Mouse (Mus musculus): ENCODE data around the gene Rasgrp3. TPM values are rescaled to one million over a fixed set of nuclear protein-coding genes. Genes with fewer than 3 reads are reported as not detected.
A peak's percentile ranks its signal among the peaks of the same experiment; 100 is the strongest.

Gene Rasgrp3
- polyA plus RNA-seq, 1 experiment from 2014 or later = 5.3 TPM

DNA sequence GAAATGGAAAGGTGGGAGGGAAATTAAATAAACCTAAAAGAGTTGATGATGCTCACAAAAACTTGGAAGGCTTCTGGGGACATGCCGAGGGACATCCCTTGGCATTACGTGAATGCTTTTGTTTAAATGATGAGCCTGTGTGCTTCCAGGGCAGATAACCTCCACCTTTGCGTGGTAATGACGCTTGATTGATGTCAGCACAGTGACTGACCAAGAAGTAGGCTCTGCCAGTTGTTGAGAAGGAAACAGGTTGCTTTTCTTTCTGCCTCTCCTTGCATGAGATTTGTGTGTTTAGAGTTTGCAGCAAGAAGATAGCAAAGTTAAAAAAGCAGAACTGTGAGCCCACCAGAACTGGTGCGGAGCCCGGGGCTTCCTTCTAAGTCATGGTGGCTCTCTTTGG, 1.1 kb downstream of the Rasgrp3 start:
- no peaks in the 10 kb centered on the region for H3K9me3 ChIP-seq (replicated peaks; ENCODE audit: control insufficient read depth, low read length)
- no peaks in the 10 kb centered on the region for H3K27me3 ChIP-seq (replicated peaks; ENCODE audit: control insufficient read depth, insufficient read depth, low read length)
- DNase-seq (ENCODE audit: low spot score) (no peak), ATAC-seq (no peak)
- no peak overlapping the region for H3K9ac ChIP-seq (ENCODE audit: low read length)
- H3K27ac ChIP-seq (ENCODE audit: low read depth, low read length) = no peak overlapping the region
- no peak overlapping the region for H3K4me3 ChIP-seq (ENCODE audit: low read depth, low read length)
- H3K4me1 ChIP-seq (ENCODE audit: control insufficient read depth, insufficient read depth, low read length) = no peaks in the 10 kb centered on the region
- WGBS = 91% methylated on average over 6 of the region's 6 CpGs
- H3K36me3 ChIP-seq (ENCODE audit: control insufficient read depth, insufficient read depth, low read length) = no peaks in the 10 kb centered on the region
- no peak overlapping the region for H3K4me2 ChIP-seq (ENCODE audit: low read length)

DNA sequence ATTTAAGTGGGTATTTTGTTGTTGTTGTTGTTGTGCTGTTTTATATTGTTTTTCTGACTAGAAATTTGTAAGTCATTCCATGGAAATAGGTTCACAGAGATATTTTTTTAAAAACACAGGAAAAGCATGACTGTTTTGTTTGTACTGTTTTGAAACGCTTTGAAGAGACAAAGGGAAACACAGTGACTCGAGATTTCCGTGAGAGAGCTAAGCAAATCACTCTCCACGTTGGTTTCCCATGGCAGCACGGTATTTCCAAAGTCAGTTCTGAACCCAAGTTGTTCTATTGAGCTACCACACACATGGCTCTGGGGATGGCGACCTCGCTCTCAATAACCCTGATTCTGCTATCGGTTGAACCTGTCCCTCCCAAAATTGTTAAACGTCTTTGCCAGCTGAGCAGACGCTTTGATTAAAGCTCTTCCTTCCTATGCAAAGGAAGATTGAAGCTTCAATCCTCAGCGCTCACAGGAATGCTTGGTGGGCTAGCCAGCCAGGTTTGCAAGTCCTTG, 1.6 kb downstream of the Rasgrp3 start:
- Histone ChIP-seq H3K9me3 (replicated peaks; ENCODE audit: control insufficient read depth, low read length) (no peaks in the 10 kb centered on the region), H3K4me2 (ENCODE audit: low read length) (no peak overlapping the region), H3K27ac (ENCODE audit: low read depth, low read length) (no peak overlapping the region), H3K4me1 (ENCODE audit: control insufficient read depth, insufficient read depth, low read length) (no peaks in the 10 kb centered on the region), H3K4me3 (ENCODE audit: low read depth, low read length) (no peak overlapping the region), H3K27me3 (replicated peaks; ENCODE audit: control insufficient read depth, insufficient read depth, low read length) (no peaks in the 10 kb centered on the region), H3K9ac (ENCODE audit: low read length) (no peak overlapping the region), H3K36me3 (ENCODE audit: control insufficient read depth, insufficient read depth, low read length) (no peaks in the 10 kb centered on the region)
- DNase-seq (ENCODE audit: low spot score) = no peak
- WGBS = 79% methylated on average over 11 of the region's 11 CpGs
- ATAC-seq = no peak

DNA sequence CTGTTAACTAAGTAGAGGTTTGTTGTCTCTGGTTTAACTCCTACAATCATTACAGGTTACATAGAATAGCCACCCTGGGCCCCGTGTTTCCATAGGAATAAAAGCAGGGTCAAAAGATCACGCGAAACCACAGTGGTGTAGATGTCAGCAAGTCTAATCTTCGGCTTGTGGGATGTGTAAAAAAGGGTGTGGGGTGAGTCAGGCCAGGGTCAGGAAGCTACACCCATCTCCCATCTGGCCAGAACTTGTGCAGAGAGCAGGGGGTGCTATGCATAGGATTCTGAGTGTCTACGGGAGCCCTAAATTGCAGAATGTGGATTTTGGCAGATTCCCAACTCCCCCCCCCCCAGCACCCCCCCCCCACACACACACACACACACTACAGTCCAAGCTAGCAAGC, 2.5 kb downstream of the Rasgrp3 start:
- ATAC-seq = no peak
- H3K27ac ChIP-seq (ENCODE audit: low read depth, low read length) = no peak overlapping the region
- H3K27me3 ChIP-seq (replicated peaks; ENCODE audit: control insufficient read depth, insufficient read depth, low read length) = no peaks in the 10 kb centered on the region
- H3K4me3 ChIP-seq (ENCODE audit: low read depth, low read length) = no peak overlapping the region
- 82% methylated on average over 5 of the region's 5 CpGs for WGBS
- no peaks in the 10 kb centered on the region for H3K36me3 ChIP-seq (ENCODE audit: control insufficient read depth, insufficient read depth, low read length)
- no peaks in the 10 kb centered on the region for H3K9me3 ChIP-seq (replicated peaks; ENCODE audit: control insufficient read depth, low read length)
- no peak overlapping the region for H3K9ac ChIP-seq (ENCODE audit: low read length)
- no peak for DNase-seq (ENCODE audit: low spot score)
- no peaks in the 10 kb centered on the region for H3K4me1 ChIP-seq (ENCODE audit: control insufficient read depth, insufficient read depth, low read length)
- no peak overlapping the region for H3K4me2 ChIP-seq (ENCODE audit: low read length)

DNA sequence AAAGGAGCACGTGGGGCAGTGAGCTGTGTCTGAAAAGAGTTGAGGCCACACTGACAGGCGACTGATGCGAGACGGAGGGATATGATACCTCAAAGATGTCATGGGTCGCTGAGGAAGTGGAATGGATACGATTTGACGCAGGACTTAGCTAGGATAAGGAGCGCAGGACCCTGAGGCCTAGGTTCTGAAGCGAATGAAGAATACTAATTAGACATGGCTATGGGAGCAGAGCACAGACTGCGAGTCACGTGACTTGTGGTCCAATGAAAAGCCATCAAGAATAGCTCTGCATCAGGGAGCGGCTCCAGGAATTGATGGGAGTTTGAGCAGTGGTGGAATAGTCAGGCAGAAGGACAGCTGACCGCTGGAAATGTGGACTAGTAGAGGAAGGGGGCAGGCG, 3.4 kb downstream of the Rasgrp3 start:
- ATAC-seq = no peak
- H3K4me1 ChIP-seq (ENCODE audit: control insufficient read depth, insufficient read depth, low read length) = no peaks in the 10 kb centered on the region
- no peaks in the 10 kb centered on the region for H3K27me3 ChIP-seq (replicated peaks; ENCODE audit: control insufficient read depth, insufficient read depth, low read length)
- no peaks in the 10 kb centered on the region for H3K9me3 ChIP-seq (replicated peaks; ENCODE audit: control insufficient read depth, low read length)
- WGBS = 82% methylated on average over 14 of the region's 14 CpGs
- H3K36me3 ChIP-seq (ENCODE audit: control insufficient read depth, insufficient read depth, low read length) = no peaks in the 10 kb centered on the region
- no peak overlapping the region for H3K4me3 ChIP-seq (ENCODE audit: low read depth, low read length)
- no peak for DNase-seq (ENCODE audit: low spot score)
- no peak overlapping the region for H3K27ac ChIP-seq (ENCODE audit: low read depth, low read length)
- no peak overlapping the region for H3K4me2 ChIP-seq (ENCODE audit: low read length)
- H3K9ac ChIP-seq (ENCODE audit: low read length) = no peak overlapping the region

DNA sequence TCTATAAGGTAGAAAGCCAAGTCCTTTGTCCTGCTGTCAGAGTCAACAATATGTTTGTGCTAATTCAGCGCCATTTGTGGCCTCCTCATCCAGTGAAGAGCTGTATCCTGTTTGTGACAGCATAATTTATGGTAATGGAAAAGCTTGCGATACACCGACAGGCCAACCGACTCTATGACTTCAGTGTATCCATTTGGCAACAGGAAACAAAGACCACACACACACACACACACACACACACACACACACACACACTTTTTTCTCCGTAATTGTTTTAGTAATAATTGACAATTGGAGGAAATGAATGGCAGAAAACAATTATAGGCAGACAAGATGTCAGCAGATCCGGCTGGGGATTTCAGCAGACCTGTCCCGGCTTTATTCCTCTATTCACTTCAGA, 4.9 kb downstream of the Rasgrp3 start:
- Histone ChIP-seq H3K9me3 (replicated peaks; ENCODE audit: control insufficient read depth, low read length) (no peaks in the 10 kb centered on the region), H3K9ac (ENCODE audit: low read length) (no peak overlapping the region), H3K27ac (ENCODE audit: low read depth, low read length) (no peak overlapping the region), H3K4me1 (ENCODE audit: control insufficient read depth, insufficient read depth, low read length) (no peaks in the 10 kb centered on the region), H3K27me3 (replicated peaks; ENCODE audit: control insufficient read depth, insufficient read depth, low read length) (no peaks in the 10 kb centered on the region), H3K4me2 (ENCODE audit: low read length) (no peak overlapping the region), H3K36me3 (ENCODE audit: control insufficient read depth, insufficient read depth, low read length) (no peaks in the 10 kb centered on the region), H3K4me3 (ENCODE audit: low read depth, low read length) (no peak overlapping the region)
- WGBS = 64% methylated on average over 7 of the region's 7 CpGs
- ATAC-seq (peak; percentile 59; the same call in 1 of the 2 replicates), DNase-seq (ENCODE audit: low spot score) (peak; percentile 17)

DNA sequence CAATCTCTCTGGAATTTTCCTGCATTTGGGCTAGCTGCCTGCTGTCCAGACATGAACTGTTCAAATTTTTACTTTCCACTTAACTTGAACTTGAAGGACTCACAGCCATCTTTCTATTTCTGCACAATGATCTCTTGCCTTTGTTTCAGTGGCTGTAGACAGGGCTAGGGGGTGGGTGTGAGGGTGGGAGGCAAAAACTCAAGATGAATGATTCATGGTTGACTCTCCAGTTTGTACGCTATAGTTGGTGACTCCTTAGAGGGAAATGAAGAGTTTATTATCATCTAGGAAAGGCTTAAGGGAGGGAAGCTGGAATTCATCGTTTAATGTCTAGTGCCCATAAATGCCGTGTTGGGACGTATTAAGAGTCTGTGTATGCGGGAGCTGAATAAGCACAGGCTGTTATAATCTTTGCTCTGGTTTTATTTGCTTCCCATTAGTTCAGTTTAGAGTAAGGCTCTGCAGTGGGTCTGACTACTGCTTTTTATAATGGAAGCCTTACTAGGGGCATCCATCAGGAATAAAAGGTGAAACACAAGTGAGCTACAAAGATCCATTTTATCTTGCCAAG, 5.6 kb downstream of the Rasgrp3 start:
- no peak overlapping the region for H3K4me2 ChIP-seq (ENCODE audit: low read length)
- no peak for DNase-seq (ENCODE audit: low spot score)

DNA sequence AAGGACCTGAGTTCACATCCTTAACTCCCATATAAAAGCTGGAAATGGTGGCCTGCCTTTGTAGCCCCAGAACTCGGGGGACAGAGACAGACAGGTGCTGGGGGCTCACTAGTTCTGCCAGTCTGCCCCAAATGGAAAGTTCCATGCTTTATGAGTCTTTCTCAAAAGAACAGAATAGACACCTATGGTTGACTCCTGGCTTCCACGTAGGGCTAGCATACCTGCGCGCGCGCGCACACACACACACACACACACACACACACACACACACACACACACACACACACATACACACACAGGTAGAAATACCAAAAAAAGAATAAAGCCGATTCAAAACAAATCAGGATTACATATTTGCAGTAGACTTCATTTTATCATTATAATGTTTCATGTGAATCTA, 6.7 kb downstream of the Rasgrp3 start:
- no peaks in the 10 kb centered on the region for H3K36me3 ChIP-seq (ENCODE audit: control insufficient read depth, insufficient read depth, low read length)
- no peaks in the 10 kb centered on the region for H3K27me3 ChIP-seq (replicated peaks; ENCODE audit: control insufficient read depth, insufficient read depth, low read length)
- WGBS = 94% methylated on average over 8 of the region's 8 CpGs
- no peak overlapping the region for H3K4me2 ChIP-seq (ENCODE audit: low read length)
- no peak overlapping the region for H3K9ac ChIP-seq (ENCODE audit: low read length)
- H3K27ac ChIP-seq (ENCODE audit: low read depth, low read length) = no peak overlapping the region
- H3K4me3 ChIP-seq (ENCODE audit: low read depth, low read length) = no peak overlapping the region
- ATAC-seq = no peak
- H3K9me3 ChIP-seq (replicated peaks; ENCODE audit: control insufficient read depth, low read length) = no peaks in the 10 kb centered on the region
- no peaks in the 10 kb centered on the region for H3K4me1 ChIP-seq (ENCODE audit: control insufficient read depth, insufficient read depth, low read length)
- no peak for DNase-seq (ENCODE audit: low spot score)

More for the DNA sequence above, 5.6 kb downstream of the Rasgrp3 start:
- no peaks in the 10 kb centered on the region for H3K9me3 ChIP-seq (replicated peaks; ENCODE audit: control insufficient read depth, low read length)
- H3K36me3 ChIP-seq (ENCODE audit: control insufficient read depth, insufficient read depth, low read length) = no peaks in the 10 kb centered on the region
- 78% methylated on average over 5 of the region's 5 CpGs for WGBS
- no peak overlapping the region for H3K27ac ChIP-seq (ENCODE audit: low read depth, low read length)
- H3K27me3 ChIP-seq (replicated peaks; ENCODE audit: control insufficient read depth, insufficient read depth, low read length) = no peaks in the 10 kb centered on the region
- ATAC-seq = no peak
- H3K9ac ChIP-seq (ENCODE audit: low read length) = no peak overlapping the region
- H3K4me1 ChIP-seq (ENCODE audit: control insufficient read depth, insufficient read depth, low read length) = no peaks in the 10 kb centered on the region
- no peak overlapping the region for H3K4me3 ChIP-seq (ENCODE audit: low read depth, low read length)

DNA sequence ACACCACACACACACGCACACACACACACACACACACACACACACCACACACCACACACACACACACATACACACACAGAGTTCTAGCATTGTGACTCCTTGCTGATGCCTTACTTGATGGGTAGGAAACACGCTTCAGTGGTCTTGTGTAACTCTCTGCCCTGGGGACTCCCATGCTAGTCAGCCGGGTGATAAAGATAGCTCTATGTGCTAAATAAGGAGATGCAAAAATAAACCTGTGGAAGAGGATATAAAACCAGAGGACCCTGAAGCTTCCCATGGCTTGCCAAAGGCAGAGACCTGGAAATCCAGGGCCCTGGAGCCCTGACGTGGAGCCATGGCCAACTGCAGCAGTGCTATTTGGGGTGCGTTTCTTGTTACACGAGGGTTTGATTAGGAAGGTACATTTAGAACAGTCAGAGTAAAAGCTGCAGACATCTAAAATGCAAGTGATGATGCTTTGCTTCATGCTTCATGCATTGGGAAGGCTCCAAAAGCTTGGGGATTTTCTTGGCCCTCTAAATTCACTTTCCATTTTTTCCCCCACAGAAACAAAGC, 7.4 kb downstream of the Rasgrp3 start:
- Histone ChIP-seq H3K27ac (ENCODE audit: low read depth, low read length) (no peak overlapping the region), H3K4me2 (ENCODE audit: low read length) (no peak overlapping the region), H3K9ac (ENCODE audit: low read length) (no peak overlapping the region), H3K36me3 (ENCODE audit: control insufficient read depth, insufficient read depth, low read length) (no peaks in the 10 kb centered on the region), H3K4me3 (ENCODE audit: low read depth, low read length) (no peak overlapping the region), H3K4me1 (ENCODE audit: control insufficient read depth, insufficient read depth, low read length) (no peaks in the 10 kb centered on the region), H3K9me3 (replicated peaks; ENCODE audit: control insufficient read depth, low read length) (no peaks in the 10 kb centered on the region), H3K27me3 (replicated peaks; ENCODE audit: control insufficient read depth, insufficient read depth, low read length) (no peaks in the 10 kb centered on the region)
- DNase-seq (ENCODE audit: low spot score) (no peak), ATAC-seq (no peak)
- WGBS = 90% methylated on average over 6 of the region's 6 CpGs

DNA sequence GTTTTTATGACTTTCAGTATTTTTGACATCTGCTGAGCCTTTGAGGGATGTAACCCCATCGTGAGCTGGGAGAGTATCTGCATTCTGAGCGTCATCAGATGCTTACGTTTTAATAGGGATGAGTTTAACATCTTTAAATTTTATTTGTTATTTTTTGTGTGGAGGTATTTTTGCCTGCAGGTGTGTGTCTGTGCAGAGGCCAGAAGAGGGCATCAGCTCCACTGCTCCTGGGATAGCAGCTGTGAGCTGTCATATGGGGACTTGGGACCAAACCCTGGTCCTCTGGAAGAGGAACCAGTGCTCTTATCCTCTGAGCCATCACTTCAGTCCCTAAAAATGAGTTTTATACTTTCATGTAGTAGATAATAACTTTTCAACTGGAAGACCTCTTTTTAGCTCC, 12.6 kb downstream of the Rasgrp3 start:
- H3K9ac ChIP-seq (ENCODE audit: low read length) = no peak overlapping the region
- H3K9me3 ChIP-seq (replicated peaks; ENCODE audit: control insufficient read depth, low read length) = no peaks in the 10 kb centered on the region
- ATAC-seq (no peak), DNase-seq (ENCODE audit: low spot score) (no peak)
- no peaks in the 10 kb centered on the region for H3K27me3 ChIP-seq (replicated peaks; ENCODE audit: control insufficient read depth, insufficient read depth, low read length)
- 95% methylated on average over 3 of the region's 3 CpGs for WGBS
- H3K27ac ChIP-seq (ENCODE audit: low read depth, low read length) = no peak overlapping the region
- no peak overlapping the region for H3K4me3 ChIP-seq (ENCODE audit: low read depth, low read length)
- H3K4me2 ChIP-seq (ENCODE audit: low read length) = no peak overlapping the region
- no peaks in the 10 kb centered on the region for H3K36me3 ChIP-seq (ENCODE audit: control insufficient read depth, insufficient read depth, low read length)
- no peaks in the 10 kb centered on the region for H3K4me1 ChIP-seq (ENCODE audit: control insufficient read depth, insufficient read depth, low read length)
